Mouse (Mus musculus): Measurements from ENCODE around the gene Sh3d21. TPM values are rescaled to one million over a fixed set of nuclear protein-coding genes. Genes with fewer than 3 reads are reported as not detected.
A peak's percentile ranks its signal among the peaks of the same experiment; 100 is the strongest.

Sh3d21 gene
- polyA plus RNA-seq, 1 experiment from 2014 or later: 0.89 TPM

GRCm38 (mm10) chr4:126134236-126134635 lies 29.1 kb downstream of the Sh3d21 start:
- 88% methylated on average over 4 of the region's 4 CpGs for WGBS
- Histone ChIP-seq H3K27me3 (no peaks in the 10 kb centered on the region), H3K4me3 (no peak overlapping the region), H3K27ac (replicated peaks) (no peak overlapping the region), H3K4me2 (no peak overlapping the region), H3K36me3 (peaks cover 85% of the 10 kb centered on the region), H3K9ac (no peak overlapping the region), H3K4me1 (replicated peaks) (peaks cover 41% of the 10 kb centered on the region), H3K9me3 (no peaks in the 10 kb centered on the region)
- ATAC-seq (ENCODE audit: low read depth): no peak

GRCm38 (mm10) chr4:126132636-126133264 lies 30.5 kb downstream of the Sh3d21 start:
- no peaks in the 10 kb centered on the region for H3K27me3 ChIP-seq
- no peaks in the 10 kb centered on the region for H3K9me3 ChIP-seq
- H3K27ac ChIP-seq (replicated peaks): peak overlapping the region; percentile 69
- H3K36me3 ChIP-seq: peaks cover 85% of the 10 kb centered on the region
- no peak overlapping the region for H3K9ac ChIP-seq
- H3K4me3 ChIP-seq: no peak overlapping the region
- H3K4me1 ChIP-seq (replicated peaks): peaks cover 41% of the 10 kb centered on the region
- H3K4me2 ChIP-seq: no peak overlapping the region
- ATAC-seq (ENCODE audit: low read depth): no peak
- 73% methylated on average over 6 of the region's 6 CpGs for WGBS

GRCm38 (mm10) chr4:126131290-126132121 lies 31.8 kb downstream of the Sh3d21 start:
- peak; percentile 56; the same call in 1 of the 2 replicates for ATAC-seq (ENCODE audit: low read depth)
- Histone ChIP-seq H3K9me3 (no peaks in the 10 kb centered on the region), H3K4me1 (replicated peaks) (peaks cover 41% of the 10 kb centered on the region), H3K9ac (no peak overlapping the region), H3K27me3 (no peaks in the 10 kb centered on the region), H3K27ac (replicated peaks) (peak overlapping the region; percentile 69), H3K36me3 (peaks cover 84% of the 10 kb centered on the region), H3K4me3 (no peak overlapping the region), H3K4me2 (no peak overlapping the region)
- WGBS: 50% methylated on average over 10 of the region's 10 CpGs

GRCm38 (mm10) chr4:126130502-126130901 lies 32.8 kb downstream of the Sh3d21 start:
- Histone ChIP-seq H3K9ac (no peak overlapping the region), H3K4me3 (no peak overlapping the region), H3K9me3 (no peaks in the 10 kb centered on the region), H3K27ac (replicated peaks) (peak overlapping the region; percentile 69), H3K27me3 (no peaks in the 10 kb centered on the region), H3K4me1 (replicated peaks) (peaks cover 41% of the 10 kb centered on the region), H3K36me3 (peaks cover 84% of the 10 kb centered on the region), H3K4me2 (no peak overlapping the region)
- ATAC-seq (ENCODE audit: low read depth): no peak
- WGBS: 75% methylated on average over 11 of the region's 11 CpGs

- Histone ChIP-seq H3K4me2 (no peak overlapping the region), H3K27me3 (no peaks in the 10 kb centered on the region), H3K4me1 (replicated peaks) (peaks cover 4% of the 10 kb centered on the region), H3K36me3 (peaks cover 65% of the 10 kb centered on the region), H3K27ac (replicated peaks) (no peak overlapping the region), H3K4me3 (no peak overlapping the region), H3K9me3 (peaks cover 10% of the 10 kb centered on the region), H3K9ac (no peak overlapping the region)
- ATAC-seq (ENCODE audit: low read depth): no peak
- 91% methylated on average over 10 of the region's 10 CpGs for WGBS
These were observed 39.8 kb downstream of the Sh3d21 start for GRCm38 (mm10) chr4:126123309-126124040.

- Histone ChIP-seq H3K9me3 (peaks cover 10% of the 10 kb centered on the region), H3K4me2 (no peak overlapping the region), H3K4me3 (no peak overlapping the region), H3K9ac (no peak overlapping the region), H3K36me3 (peaks cover 37% of the 10 kb centered on the region), H3K4me1 (replicated peaks) (peaks cover 25% of the 10 kb centered on the region), H3K27ac (replicated peaks) (no peak overlapping the region), H3K27me3 (no peaks in the 10 kb centered on the region)
- no peak for ATAC-seq (ENCODE audit: low read depth)
- 87% methylated on average over 2 of the region's 2 CpGs for WGBS
These were observed 42.8 kb downstream of the Sh3d21 start for GRCm38 (mm10) chr4:126120506-126120905.

GRCm38 (mm10) chr4:126120052-126120451 lies 43.2 kb downstream of the Sh3d21 start:
- H3K4me2 ChIP-seq: no peak overlapping the region
- H3K9me3 ChIP-seq: peaks cover 10% of the 10 kb centered on the region
- no peak overlapping the region for H3K27ac ChIP-seq (replicated peaks)
- no peak overlapping the region for H3K9ac ChIP-seq
- peaks cover 29% of the 10 kb centered on the region for H3K4me1 ChIP-seq (replicated peaks)
- 87% methylated on average over 5 of the region's 5 CpGs for WGBS
- ATAC-seq (ENCODE audit: low read depth): no peak
- H3K4me3 ChIP-seq: no peak overlapping the region
- no peaks in the 10 kb centered on the region for H3K27me3 ChIP-seq
- peaks cover 33% of the 10 kb centered on the region for H3K36me3 ChIP-seq

- Histone ChIP-seq H3K27ac (replicated peaks) (peak overlapping the region; percentile 46; the same call in 1 of the 2 replicates), H3K4me3 (no peak overlapping the region), H3K4me2 (no peak overlapping the region), H3K36me3 (peaks cover 23% of the 10 kb centered on the region), H3K9ac (no peak overlapping the region), H3K27me3 (no peaks in the 10 kb centered on the region), H3K9me3 (peaks cover 10% of the 10 kb centered on the region), H3K4me1 (replicated peaks) (peaks cover 30% of the 10 kb centered on the region)
- 100% methylated on average over 1 of the region's 1 CpGs for WGBS
- ATAC-seq (ENCODE audit: low read depth): no peak
These were observed 44.2 kb downstream of the Sh3d21 start for GRCm38 (mm10) chr4:126119051-126119450.

- WGBS: 65% methylated on average over 4 of the region's 4 CpGs
- Histone ChIP-seq H3K27me3 (no peaks in the 10 kb centered on the region), H3K9ac (no peak overlapping the region), H3K4me3 (no peak overlapping the region), H3K4me1 (replicated peaks) (peaks cover 34% of the 10 kb centered on the region), H3K4me2 (no peak overlapping the region), H3K9me3 (peaks cover 10% of the 10 kb centered on the region), H3K36me3 (peaks cover 19% of the 10 kb centered on the region), H3K27ac (replicated peaks) (peak overlapping the region; percentile 46)
- ATAC-seq (ENCODE audit: low read depth): peak; percentile 69
These were observed 44.6 kb downstream of the Sh3d21 start for GRCm38 (mm10) chr4:126118651-126119050.

GRCm38 (mm10) chr4:126117116-126117515 lies 46.2 kb downstream of the Sh3d21 start:
- H3K9me3 ChIP-seq: peaks cover 10% of the 10 kb centered on the region
- H3K36me3 ChIP-seq: peaks cover 13% of the 10 kb centered on the region
- no peak overlapping the region for H3K9ac ChIP-seq
- ATAC-seq (ENCODE audit: low read depth): no peak
- peaks cover 43% of the 10 kb centered on the region for H3K4me1 ChIP-seq (replicated peaks)
- H3K27ac ChIP-seq (replicated peaks): no peak overlapping the region
- H3K4me2 ChIP-seq: no peak overlapping the region
- no peaks in the 10 kb centered on the region for H3K27me3 ChIP-seq
- WGBS: 84% methylated on average over 8 of the region's 8 CpGs
- no peak overlapping the region for H3K4me3 ChIP-seq

- H3K4me3 ChIP-seq: no peak overlapping the region
- no peak overlapping the region for H3K9ac ChIP-seq
- H3K4me2 ChIP-seq: no peak overlapping the region
- H3K27me3 ChIP-seq: no peaks in the 10 kb centered on the region
- ATAC-seq (ENCODE audit: low read depth): no peak
- WGBS: 61% methylated on average over 6 of the region's 6 CpGs
- H3K9me3 ChIP-seq: 0 out of 2 replicates have a peak, but pooled peaks cover 2% of the 10 kb centered on the region
- peaks cover 4% of the 10 kb centered on the region for H3K36me3 ChIP-seq
- H3K4me1 ChIP-seq (replicated peaks): peaks cover 52% of the 10 kb centered on the region
- no peak overlapping the region for H3K27ac ChIP-seq (replicated peaks)
These were observed 47.3 kb downstream of the Sh3d21 start for GRCm38 (mm10) chr4:126115871-126116521.
